Mouse (Mus musculus): ENCODE measurements around the gene Nedd9.
"Not testable (repeated sequence)": the region's sequence is repeated elsewhere in the genome, so short reads cannot be mapped to it uniquely, and the experiment has no call there.

The Nedd9 gene

DNA sequence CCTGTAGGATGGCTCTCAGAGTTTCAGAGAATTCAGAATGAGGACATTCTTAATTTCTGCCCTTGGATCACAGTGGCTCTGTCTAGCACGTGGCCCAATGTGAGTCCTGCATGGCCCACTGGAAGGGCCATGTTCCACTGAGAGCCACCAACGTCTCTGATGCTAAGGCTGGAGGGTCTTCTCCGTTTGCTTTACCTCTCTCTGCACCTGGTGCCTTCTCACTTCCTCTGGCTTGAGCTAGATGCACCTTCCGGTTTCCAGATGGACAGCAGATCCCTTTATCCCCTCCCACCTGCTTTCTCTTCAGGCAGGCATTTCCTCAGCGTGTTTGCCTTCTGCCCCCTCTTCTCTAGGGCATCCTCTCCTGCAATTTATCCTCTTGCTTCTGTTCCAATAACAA is 118.5 kb downstream of the Nedd9 start:
- no peak for DNase-seq

GRCm38 (mm10) chr13:41367176-41367611 is 120.0 kb downstream of the Nedd9 start:
- DNase-seq = no peak

DNA sequence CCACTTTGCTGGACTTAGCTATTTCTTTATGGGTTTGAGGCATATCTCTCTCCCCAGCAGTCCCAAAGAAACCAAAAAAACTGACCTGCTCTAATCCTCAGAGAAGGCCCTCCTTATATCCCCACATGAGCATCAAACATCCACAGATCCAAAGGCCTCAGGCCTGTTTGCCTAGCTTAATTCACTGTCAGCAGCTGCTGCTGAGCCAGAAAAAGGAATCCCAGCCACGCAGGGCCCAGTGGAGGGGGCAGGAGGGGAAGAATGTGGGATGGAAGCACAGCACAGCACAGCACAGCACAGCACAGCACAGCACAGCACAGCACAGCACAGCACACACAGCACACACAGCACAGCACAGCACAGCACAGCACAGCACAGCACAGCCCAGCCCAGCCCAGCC is 120.6 kb downstream of the Nedd9 start:
- DNase-seq = not testable (repeated sequence)

DNA sequence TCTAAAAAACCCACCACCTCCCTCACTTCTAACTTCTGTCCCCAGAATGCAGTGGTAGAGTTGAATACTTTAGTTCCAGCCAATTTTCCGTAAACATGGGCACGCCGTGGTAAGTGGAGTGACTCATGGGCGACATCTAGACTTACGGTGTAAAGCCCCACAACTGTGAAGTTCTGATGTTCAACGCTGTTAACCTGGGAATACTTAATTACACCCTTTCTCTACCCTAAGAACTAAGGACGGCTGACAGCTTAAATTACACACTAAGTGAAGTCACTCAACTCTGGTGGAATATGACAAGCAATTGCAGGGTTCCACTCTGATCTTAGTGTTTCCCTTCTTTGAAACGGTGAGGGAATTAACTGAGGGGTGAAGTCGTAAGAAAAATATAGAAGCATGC is 122.9 kb downstream of the Nedd9 start:
- no peak for DNase-seq

DNA sequence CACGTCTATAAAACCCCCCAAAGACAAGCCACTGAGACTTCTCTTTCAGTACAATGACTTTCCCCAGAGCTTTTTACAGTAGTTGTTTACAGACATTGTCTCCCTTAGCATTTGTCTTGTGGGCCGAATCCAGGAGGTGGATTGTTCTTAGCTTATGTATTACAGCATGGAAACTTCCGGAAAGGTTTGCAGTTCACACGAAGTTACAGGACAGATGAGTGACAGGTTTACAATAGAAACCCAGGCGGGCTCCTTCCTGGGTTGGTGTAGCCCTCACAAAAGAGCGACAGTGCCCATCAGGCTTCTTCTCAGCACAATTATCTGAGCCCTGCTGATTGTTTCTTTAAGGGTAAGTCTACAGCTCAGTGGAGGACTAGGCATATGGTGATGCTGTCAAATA is 124.3 kb downstream of the Nedd9 start:
- no peak for DNase-seq

DNA sequence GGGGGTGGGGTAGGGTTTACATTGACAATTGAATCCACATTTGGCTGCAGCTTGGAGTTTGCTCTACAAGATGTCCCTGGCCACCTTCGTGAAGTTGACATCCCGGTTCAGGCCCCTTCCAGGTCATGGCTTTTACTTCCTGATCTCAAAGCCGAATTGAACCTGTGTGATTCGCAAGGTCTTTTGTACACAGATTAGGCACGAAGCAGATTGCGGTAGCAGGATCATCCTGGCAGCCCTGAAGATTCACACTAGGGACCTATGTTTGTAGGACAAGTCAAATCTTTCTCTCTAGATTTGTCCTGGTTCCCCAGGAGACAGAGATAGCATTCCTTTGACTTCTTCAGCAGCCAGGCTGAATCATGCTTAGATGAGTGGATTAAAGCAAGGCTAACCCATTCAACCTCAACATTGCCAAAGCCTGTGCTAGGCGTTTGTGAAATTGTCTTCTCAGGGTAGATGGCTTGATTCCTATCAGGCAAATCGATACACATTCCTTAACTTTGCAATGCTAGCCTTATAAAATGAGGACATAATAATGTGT is 126.8 kb downstream of the Nedd9 start:
- no peak for DNase-seq

GRCm38 (mm10) chr13:41359330-41360215 is 127.6 kb downstream of the Nedd9 start:
- no peak for DNase-seq

GRCm38 (mm10) chr13:41358480-41359180 is 128.5 kb downstream of the Nedd9 start:
- DNase-seq = peak; percentile 81 to 88

- DNase-seq = no peak
Observed at GRCm38 (mm10) chr13:41358009-41358408, 129.2 kb downstream of the Nedd9 start.

- no peak for DNase-seq
Observed at GRCm38 (mm10) chr13:41357586-41357985, 129.6 kb downstream of the Nedd9 start.

DNA sequence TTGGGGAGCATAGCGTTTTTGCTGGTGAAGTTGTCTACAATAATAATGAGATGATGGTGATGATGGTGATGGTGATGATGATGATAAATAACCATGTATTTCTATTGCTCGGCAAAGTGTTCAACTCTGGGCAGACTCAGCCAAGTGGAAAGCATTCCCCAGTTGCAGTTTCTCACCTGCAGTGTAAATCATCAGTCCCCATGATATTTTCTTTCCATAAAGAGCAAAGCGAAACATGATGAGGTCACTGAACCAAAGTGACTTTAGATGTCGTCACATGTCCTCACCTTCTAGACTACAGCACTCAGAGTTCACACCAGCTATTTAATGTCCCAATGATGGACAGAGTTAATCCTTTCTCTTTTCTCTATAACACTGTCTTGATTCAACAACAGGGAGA is 130.0 kb downstream of the Nedd9 start:
- no peak for DNase-seq

DNA sequence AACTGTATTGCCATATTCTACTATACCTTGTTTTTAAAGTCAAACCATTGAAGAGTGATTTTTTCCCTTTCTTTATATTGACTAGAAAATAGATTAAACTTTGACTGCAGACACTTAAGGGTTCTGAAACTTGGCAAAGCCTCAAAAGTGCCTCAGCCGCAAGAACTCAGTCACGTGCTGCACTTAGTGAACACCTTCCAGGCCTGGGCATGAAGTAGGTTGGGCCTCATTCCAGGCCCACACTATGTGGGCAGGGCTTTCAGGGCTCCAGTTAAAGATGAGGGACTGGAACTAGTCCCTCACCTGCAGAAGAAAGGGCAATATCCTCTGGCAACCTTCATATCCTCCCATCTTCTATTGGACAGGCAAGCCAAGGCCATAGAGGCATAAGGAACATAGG is 131.6 kb downstream of the Nedd9 start:
- no peak for DNase-seq

DNA sequence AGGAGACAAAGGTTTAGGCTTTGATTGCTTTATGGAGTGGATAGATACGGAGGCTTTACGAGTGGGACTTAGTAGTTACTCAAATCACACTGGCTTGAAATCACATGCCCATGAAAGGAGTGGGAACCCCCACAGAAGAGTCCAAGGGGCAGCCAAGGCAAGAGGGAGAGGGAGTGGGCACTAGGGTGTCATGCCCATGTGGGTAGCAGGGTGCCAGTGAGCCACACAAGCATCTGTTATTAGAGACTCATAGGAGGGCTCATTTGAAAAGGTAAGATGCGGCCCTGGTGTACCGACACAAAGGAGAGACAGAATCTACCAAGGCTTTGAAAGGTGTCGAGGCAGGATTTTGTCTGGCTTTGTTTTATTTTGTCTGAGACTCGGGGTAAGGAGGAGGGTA is 132.6 kb downstream of the Nedd9 start:
- DNase-seq = no peak

GRCm38 (mm10) chr13:41353676-41354075 is 133.5 kb downstream of the Nedd9 start:
- no peak for DNase-seq

DNA sequence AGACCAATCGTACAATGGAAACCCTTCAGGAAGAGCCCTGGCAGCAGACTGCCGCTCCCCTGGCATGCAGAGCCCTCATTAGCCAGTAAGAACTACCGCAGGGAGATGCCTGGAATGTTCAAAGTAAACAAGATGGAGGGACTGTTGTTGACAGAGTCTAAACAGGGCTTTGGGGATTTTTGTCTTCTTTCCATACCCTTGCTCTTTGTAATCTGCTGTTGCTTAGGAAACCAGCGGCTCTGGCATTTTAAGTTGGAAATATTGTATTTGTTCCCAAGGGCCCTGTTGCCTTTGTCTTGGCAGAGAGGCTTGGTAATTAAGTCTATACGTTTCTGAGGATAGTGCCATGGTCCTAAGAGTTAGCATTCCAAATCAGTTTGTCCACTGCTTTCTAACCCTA is 134.8 kb downstream of the Nedd9 start:
- no peak for DNase-seq

DNA sequence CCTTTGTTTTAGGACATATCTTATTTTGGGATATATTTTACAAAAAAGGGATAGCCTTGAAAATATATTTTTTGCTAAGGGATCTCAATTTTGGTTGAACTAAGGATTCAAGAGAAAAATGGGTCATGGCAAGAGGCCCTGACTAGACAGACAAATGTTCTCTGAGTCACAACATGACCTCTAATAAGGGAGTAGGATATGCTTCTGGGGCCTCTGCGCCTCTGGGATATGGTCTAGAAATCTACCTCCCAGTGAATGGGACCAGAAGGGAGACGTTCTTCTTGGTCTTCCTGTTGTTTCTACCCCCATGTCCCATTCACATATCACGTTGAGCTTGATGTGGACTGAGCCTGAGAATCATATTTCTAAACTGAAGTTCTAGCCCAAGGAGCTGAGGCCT is 136.6 kb downstream of the Nedd9 start:
- no peak for DNase-seq

DNA sequence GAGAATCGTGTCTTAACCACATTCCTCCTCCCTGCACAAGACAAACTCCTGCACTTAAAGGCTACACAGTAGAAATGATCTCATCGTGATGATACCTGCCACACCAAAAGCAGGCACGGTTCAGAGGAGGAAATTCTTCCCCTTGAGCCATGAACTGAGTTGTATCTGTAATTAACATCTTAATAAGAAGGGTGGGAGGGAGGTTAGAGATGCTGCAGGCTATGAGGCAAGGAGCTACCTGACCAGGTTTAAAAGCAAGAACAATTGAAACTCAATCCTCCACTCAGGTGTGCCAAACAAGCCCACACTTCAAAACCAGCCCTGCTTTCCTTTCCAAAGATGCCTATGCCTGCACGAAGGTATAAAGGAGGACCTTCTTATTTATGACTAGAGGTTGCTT is 137.4 kb downstream of the Nedd9 start:
- DNase-seq = no peak

GRCm38 (mm10) chr13:41345756-41346155 is 141.4 kb downstream of the Nedd9 start:
- no peak for DNase-seq

- DNase-seq = no peak
Observed at GRCm38 (mm10) chr13:41345306-41345705, 141.9 kb downstream of the Nedd9 start.

DNA sequence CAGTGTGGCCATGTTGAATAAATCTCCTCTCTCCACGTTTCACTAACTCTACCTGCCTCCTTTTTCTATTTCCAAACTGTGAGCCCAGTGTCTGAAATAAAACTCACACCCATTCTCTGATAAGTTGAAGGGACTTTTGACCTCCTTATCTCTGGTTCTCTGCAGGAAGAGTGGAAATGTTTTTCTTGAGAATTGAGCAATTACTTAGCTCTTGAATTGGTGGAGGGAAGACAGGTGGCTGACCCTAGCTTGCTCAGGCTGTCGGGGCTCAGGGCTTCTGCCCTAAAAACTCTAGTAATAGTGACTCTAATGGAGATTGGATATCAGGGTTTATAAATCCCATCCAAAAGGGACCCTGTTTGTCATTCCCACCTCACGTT is 143.3 kb downstream of the Nedd9 start:
- DNase-seq = no peak

- no peak for DNase-seq
Observed at GRCm38 (mm10) chr13:41343163-41343886, 143.8 kb downstream of the Nedd9 start.

GRCm38 (mm10) chr13:41341422-41341821 is 145.7 kb downstream of the Nedd9 start:
- no peak for DNase-seq

GRCm38 (mm10) chr13:41339653-41340351 is 147.4 kb downstream of the Nedd9 start:
- no peak for DNase-seq
